Mouse (Mus musculus): ENCODE results near the gene Atxn7. TPM values are rescaled to one million over a fixed set of nuclear protein-coding genes. Genes with fewer than 3 reads are reported as not detected.

Gene Atxn7
- polyA plus RNA-seq, 1 experiment from 2014 or later: 4.2 TPM

DNA sequence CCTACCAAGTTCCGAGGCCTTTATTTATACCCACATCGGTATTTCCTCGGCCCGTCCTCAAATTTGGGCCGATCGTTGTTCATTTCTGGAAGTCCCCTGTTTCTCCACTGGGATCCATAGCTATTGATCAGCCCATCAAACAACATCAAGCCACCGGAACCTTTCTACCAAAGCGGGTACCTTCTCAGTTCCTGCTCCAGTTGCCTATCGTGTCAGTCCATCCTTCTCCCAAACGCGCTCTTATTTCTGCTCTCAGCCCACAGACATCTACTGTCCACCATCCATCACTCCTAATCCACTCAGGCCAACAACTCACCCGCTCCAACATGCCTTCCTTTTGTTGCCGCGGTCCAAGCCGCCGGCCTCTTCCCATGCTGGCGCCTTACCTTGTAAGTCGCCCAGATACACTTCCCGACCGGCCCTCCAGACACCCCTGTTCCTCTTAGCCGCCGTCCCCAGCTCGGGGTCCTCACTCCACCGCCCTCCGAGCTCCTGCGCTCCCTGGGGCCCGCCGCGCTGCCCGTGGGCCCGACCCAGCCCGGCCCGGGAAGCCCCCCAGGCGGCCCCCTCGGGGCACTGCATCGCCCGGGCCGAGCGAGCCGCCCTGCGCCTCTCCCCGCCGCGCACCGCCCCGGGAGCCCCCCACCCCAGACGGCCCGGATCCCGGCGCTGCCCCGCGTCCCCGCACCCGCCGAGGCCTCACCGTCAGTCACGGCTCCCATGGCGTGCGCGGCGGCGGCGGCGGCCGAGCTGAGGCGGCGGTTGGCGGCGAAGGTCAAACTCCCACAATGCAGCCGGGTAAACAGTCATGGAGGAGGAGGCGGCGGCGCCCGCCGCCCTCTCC lies 536 bp upstream of the Atxn7 start:
- no peaks in the 10 kb centered on the region for H3K27me3 ChIP-seq
- peak overlapping the region; percentile 92 for H3K9ac ChIP-seq
- H3K4me1 ChIP-seq: peaks cover 28% of the 10 kb centered on the region
- peak; percentile 87 for ATAC-seq
- peak overlapping the region; percentile 79 for H3K27ac ChIP-seq
- WGBS: under 1% methylated on average over 64 of the region's 75 CpGs
- no peaks in the 10 kb centered on the region for H3K9me3 ChIP-seq (replicated peaks)
- peaks cover 5% of the 10 kb centered on the region for H3K36me3 ChIP-seq (ENCODE audit: poor library complexity, severe bottlenecking)
- H3K4me3 ChIP-seq: peak overlapping the region; percentile 93
- peak overlapping the region; percentile 68 for H3K4me2 ChIP-seq

DNA sequence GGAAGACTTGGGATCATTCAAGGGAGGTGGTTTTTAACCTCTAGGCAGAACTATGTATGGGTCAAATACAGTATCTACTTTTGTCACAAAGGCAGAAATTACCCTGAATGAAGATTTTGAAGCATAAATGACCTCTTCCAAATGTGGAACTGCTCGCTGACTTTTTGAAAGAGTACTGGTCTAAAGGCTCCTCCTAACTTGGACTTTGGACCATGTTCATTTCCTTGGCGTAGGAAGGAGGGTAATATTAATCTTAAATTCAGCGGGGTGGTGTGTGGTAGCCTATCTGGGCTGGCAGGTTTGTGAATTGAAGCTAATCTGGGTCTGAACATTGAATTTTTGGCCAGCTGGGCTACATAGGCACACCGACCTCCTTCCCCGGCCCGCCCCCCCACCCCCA lies 1.2 kb downstream of the Atxn7 start:
- Histone ChIP-seq H3K27me3 (no peaks in the 10 kb centered on the region), H3K27ac (no peak overlapping the region)
- 81% methylated on average over 6 of the region's 6 CpGs for WGBS

DNA sequence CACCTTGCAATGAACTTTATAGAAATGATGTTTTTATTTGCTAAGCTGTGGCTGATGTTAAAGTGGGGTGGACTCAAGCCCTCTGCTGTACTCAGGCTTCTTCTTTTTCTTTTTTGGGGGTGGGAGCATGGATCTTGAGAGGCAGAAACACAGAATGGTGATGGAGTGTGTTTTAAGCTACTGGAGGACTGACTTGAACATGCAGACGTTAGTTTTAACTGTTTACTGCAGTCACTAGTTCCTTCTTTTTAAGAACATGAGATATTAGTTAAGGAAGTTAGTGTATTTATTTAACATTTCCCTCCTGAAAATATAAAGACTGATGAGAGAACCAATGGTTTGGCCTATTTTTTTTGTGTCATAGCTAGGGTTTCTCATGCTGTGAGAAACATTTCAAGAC lies 2.3 kb downstream of the Atxn7 start:
- no peak for ATAC-seq
- Histone ChIP-seq H3K9me3 (replicated peaks) (no peaks in the 10 kb centered on the region), H3K27me3 (no peaks in the 10 kb centered on the region), H3K9ac (no peak overlapping the region), H3K4me3 (no peak overlapping the region), H3K4me2 (no peak overlapping the region), H3K4me1 (peaks cover 20% of the 10 kb centered on the region), H3K27ac (no peak overlapping the region), H3K36me3 (ENCODE audit: poor library complexity, severe bottlenecking) (no peaks in the 10 kb centered on the region)
- 89% methylated on average over 1 of the region's 1 CpGs for WGBS

More for the DNA sequence above, 1.2 kb downstream of the Atxn7 start:
- Histone ChIP-seq H3K36me3 (ENCODE audit: poor library complexity, severe bottlenecking) (no peaks in the 10 kb centered on the region), H3K4me3 (no peak overlapping the region), H3K4me1 (peaks cover 28% of the 10 kb centered on the region), H3K4me2 (no peak overlapping the region), H3K9ac (no peak overlapping the region), H3K9me3 (replicated peaks) (no peaks in the 10 kb centered on the region)
- ATAC-seq: no peak

DNA sequence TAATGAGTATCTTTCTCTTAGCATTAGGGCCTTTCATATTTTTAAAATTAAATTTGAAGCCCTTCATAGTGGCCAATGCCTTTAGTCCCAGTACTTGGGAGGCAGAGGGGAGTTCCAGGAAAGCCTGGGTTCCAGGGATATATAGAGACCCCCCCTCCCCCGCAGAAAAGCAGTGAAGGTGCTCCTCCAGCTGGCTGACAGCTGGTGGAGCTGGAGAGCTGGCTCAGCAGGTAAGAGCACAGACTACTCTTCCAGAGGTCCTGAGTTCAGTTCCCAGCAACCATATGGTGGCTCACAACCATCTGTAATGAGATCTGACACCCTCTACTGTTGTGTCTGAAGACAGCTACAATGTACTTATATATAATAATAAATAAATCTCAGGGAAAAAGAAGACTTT lies 6.4 kb downstream of the Atxn7 start:
- Histone ChIP-seq H3K9me3 (replicated peaks) (no peaks in the 10 kb centered on the region), H3K27ac (no peak overlapping the region), H3K4me2 (no peak overlapping the region), H3K4me1 (peaks cover 14% of the 10 kb centered on the region), H3K9ac (no peak overlapping the region), H3K4me3 (no peak overlapping the region), H3K27me3 (no peaks in the 10 kb centered on the region), H3K36me3 (ENCODE audit: poor library complexity, severe bottlenecking) (no peaks in the 10 kb centered on the region)
- ATAC-seq: no peak
- 57% methylated on average over 1 of the region's 1 CpGs for WGBS

DNA sequence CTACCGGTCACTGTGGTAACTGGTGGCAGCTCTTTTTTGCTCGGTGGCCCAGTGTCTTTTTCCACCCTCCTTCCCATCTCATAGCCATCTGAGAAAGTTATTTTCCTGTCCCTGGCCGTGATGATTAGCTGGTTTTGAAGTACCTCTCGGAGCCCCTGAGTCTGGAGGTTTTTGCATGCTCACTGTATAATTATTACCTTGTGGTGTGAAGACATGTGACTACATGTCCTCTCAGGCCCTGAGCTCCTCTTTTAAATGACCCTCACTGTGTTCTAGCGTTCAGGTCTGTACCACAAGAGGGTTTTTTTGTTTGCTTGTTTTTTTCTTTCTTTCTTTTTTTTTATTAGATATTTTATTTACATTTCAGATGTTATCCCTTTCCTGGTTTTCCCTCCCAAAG lies 7.2 kb downstream of the Atxn7 start:
- no peak overlapping the region for H3K9ac ChIP-seq
- ATAC-seq: no peak
- H3K36me3 ChIP-seq (ENCODE audit: poor library complexity, severe bottlenecking): no peaks in the 10 kb centered on the region
- H3K4me3 ChIP-seq: no peak overlapping the region
- H3K4me1 ChIP-seq: peaks cover 14% of the 10 kb centered on the region
- no peak overlapping the region for H3K27ac ChIP-seq
- 94% methylated on average over 5 of the region's 5 CpGs for WGBS
- H3K4me2 ChIP-seq: no peak overlapping the region
- no peaks in the 10 kb centered on the region for H3K9me3 ChIP-seq (replicated peaks)
- no peaks in the 10 kb centered on the region for H3K27me3 ChIP-seq

DNA sequence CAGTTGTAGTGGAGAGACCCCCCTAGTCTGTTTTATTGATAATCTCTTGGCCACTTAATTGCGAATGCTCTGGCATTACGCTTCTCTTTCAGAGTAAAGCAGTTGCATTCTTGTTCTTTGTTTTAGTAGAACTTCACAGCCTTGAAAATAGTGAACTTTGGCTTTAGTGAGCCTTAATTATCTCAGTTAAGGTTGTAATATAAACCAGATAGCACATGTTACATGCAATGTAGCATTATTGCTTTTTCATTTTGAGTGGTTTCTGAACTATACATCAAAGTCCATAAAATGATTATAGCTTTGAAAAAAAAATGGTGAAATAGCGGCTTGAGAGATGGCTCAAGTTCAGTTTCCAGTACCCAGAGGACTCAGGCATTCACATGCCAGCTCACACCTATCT lies 9.3 kb downstream of the Atxn7 start:
- H3K4me2 ChIP-seq: no peak overlapping the region
- no peaks in the 10 kb centered on the region for H3K9me3 ChIP-seq (replicated peaks)
- WGBS: 68% methylated on average over 3 of the region's 3 CpGs
- no peak for ATAC-seq
- H3K36me3 ChIP-seq (ENCODE audit: poor library complexity, severe bottlenecking): no peaks in the 10 kb centered on the region
- no peak overlapping the region for H3K9ac ChIP-seq
- no peak overlapping the region for H3K4me3 ChIP-seq
- no peak overlapping the region for H3K27ac ChIP-seq
- peaks cover 16% of the 10 kb centered on the region for H3K4me1 ChIP-seq
- H3K27me3 ChIP-seq: no peaks in the 10 kb centered on the region

DNA sequence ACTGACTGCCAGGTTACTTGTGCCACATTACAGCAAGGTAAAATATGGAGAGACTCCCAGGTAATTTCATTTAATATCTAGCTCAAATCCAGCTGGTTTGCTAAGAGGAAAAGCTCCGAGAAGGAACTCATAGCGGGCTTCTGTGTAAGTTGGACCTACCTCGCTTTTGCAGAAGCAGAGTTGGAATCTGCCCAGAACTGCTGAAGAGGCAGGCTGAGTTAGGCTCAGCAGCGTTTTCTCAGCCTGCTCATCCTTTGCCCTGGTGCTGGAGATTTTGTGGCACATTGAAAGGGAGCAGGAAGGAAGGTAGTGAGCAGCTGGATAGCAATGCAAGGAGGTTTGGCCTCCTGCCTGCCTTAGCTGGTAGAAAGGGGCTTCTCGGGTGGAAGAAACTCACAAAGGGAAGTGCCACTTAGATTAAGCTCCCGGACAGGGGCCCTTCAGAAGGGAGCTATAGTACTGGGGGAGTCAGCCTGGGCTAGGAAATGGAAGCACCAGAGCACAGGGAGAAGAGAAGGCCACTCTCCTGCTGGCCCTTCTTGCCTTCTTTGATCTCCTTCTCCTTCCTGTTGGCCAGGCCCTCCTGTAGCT lies 10.5 kb downstream of the Atxn7 start:
- peaks cover 16% of the 10 kb centered on the region for H3K4me1 ChIP-seq
- ATAC-seq: peak; percentile 27; the same call in 1 of the 2 replicates
- H3K4me2 ChIP-seq: no peak overlapping the region
- no peak overlapping the region for H3K9ac ChIP-seq
- H3K4me3 ChIP-seq: no peak overlapping the region
- WGBS: 44% methylated on average over 6 of the region's 6 CpGs
- H3K36me3 ChIP-seq (ENCODE audit: poor library complexity, severe bottlenecking): no peaks in the 10 kb centered on the region
- no peaks in the 10 kb centered on the region for H3K27me3 ChIP-seq
- H3K9me3 ChIP-seq (replicated peaks): no peaks in the 10 kb centered on the region
- peak overlapping the region; percentile 69 for H3K27ac ChIP-seq

DNA sequence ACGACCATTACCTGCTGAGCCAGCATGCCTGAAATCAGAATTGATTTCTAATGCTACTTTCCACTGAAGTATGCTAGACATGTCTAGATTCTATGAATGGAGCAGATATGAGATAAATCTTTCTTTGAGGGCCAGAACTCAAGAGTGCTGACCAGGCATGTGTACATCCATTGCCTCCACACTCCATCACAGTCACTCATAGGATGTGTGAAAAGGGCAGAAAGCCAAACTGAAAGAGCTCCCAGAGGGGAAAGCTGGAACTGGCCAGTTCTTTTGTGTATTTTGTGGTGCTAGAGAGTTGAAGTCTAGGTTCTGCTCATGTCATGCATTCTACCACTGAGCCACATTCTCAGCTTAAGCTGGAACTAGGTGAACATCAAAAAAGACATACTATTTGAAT lies 16.3 kb downstream of the Atxn7 start:
- no peak for ATAC-seq
- Histone ChIP-seq H3K9ac (no peak overlapping the region), H3K4me1 (0 out of 2 replicates have a peak, but pooled peaks cover 2% of the 10 kb centered on the region), H3K27me3 (no peaks in the 10 kb centered on the region), H3K36me3 (ENCODE audit: poor library complexity, severe bottlenecking) (no peaks in the 10 kb centered on the region), H3K4me2 (no peak overlapping the region), H3K27ac (no peak overlapping the region), H3K9me3 (replicated peaks) (no peaks in the 10 kb centered on the region), H3K4me3 (no peak overlapping the region)
- WGBS: 72% methylated on average over 1 of the region's 1 CpGs

DNA sequence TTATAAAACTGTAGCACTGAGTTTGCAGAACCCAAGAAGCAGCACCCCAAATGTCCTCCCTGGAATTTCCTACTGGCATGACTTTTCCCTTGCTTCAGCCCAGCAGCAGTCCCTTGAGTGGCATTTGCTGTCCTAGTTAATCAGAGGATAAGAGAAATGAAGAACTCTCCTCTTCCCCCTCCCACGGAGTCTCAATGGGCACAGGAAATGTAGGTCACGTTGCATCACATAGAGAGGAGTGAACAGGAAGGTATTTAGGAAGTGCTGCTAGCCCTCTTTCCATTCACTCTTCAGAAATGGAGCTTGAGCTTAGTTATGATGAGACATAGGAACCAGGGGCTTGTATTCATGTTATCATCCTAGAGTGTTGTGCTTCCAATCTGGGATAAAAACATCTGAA lies 20.0 kb downstream of the Atxn7 start:
- no peaks in the 10 kb centered on the region for H3K9me3 ChIP-seq (replicated peaks)
- H3K4me2 ChIP-seq: no peak overlapping the region
- no peak overlapping the region for H3K27ac ChIP-seq
- ATAC-seq: no peak
- no peaks in the 10 kb centered on the region for H3K27me3 ChIP-seq
- 59% methylated on average over 2 of the region's 2 CpGs for WGBS
- no peaks in the 10 kb centered on the region for H3K36me3 ChIP-seq (ENCODE audit: poor library complexity, severe bottlenecking)
- no peak overlapping the region for H3K9ac ChIP-seq
- H3K4me3 ChIP-seq: no peak overlapping the region
- H3K4me1 ChIP-seq: no peaks in the 10 kb centered on the region

DNA sequence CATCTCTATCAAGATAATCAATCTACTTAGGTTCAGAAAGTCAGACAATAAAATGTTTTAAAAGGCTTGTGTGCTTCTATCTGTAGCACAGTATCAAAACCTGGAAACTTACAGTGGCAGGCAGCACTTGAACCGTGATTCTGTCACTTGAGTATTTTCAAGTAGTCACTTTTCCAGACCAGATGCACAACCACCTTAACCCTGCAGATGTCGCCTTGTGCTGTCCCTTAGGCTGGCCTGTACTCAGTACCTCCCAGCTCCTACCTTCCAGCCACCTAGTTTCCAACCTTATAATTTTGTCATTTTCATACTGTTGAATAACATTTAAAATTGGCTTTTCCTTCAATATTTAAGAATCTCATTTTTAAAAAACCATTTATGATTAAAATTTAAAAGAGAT lies 20.9 kb downstream of the Atxn7 start:
- Histone ChIP-seq H3K4me2 (no peak overlapping the region), H3K9me3 (replicated peaks) (no peaks in the 10 kb centered on the region), H3K4me1 (no peaks in the 10 kb centered on the region), H3K27me3 (no peaks in the 10 kb centered on the region), H3K36me3 (ENCODE audit: poor library complexity, severe bottlenecking) (no peaks in the 10 kb centered on the region), H3K4me3 (no peak overlapping the region), H3K27ac (no peak overlapping the region), H3K9ac (no peak overlapping the region)
- ATAC-seq: no peak
- 58% methylated on average over 2 of the region's 2 CpGs for WGBS

DNA sequence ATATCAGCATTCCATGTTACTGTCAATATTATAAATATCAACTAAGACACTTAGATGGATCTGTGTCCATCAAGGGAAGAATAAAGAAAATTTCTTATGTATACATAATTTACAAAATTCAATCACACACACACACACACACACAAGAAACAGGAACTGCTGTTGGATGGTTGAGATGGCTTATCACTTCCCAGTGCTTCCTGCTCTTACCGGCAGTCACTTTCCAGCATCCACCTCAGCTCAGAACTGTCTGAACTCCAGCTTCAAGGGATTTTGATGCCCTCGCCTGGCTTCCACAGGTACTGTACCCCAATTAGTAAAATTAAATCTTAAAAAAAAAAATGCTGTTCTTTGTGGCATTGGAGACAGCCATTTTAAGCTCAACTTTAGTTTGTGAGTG lies 27.2 kb downstream of the Atxn7 start:
- Histone ChIP-seq H3K27ac (no peak overlapping the region), H3K4me2 (no peak overlapping the region), H3K9ac (no peak overlapping the region), H3K4me3 (no peak overlapping the region), H3K4me1 (no peaks in the 10 kb centered on the region), H3K9me3 (replicated peaks) (no peaks in the 10 kb centered on the region), H3K27me3 (no peaks in the 10 kb centered on the region), H3K36me3 (ENCODE audit: poor library complexity, severe bottlenecking) (no peaks in the 10 kb centered on the region)
- 74% methylated on average over 2 of the region's 2 CpGs for WGBS
- no peak for ATAC-seq

DNA sequence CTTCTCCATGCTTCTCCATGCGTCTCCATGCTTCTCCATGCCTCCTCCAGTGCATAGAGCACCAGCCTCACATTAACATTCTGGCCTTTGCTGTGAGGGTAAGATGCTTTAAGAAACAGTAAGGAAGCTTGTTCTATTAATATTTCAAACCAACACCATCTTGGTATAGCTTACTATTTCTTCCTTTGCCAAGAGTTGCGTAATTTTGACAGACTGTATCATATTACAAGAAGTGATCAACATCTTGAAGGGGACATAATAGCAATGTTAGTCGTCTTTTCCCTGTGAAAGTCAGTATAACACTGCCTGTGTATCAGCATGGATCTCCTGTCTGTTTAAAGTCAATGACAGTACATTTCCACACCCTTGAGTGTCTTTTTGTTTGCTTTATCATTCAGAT lies 29.5 kb downstream of the Atxn7 start:
- WGBS: 90% methylated on average over 3 of the region's 3 CpGs
- H3K27ac ChIP-seq: no peak overlapping the region
- H3K27me3 ChIP-seq: no peaks in the 10 kb centered on the region
- H3K9ac ChIP-seq: no peak overlapping the region
- ATAC-seq: no peak
- H3K4me1 ChIP-seq: no peaks in the 10 kb centered on the region
- H3K9me3 ChIP-seq (replicated peaks): no peaks in the 10 kb centered on the region
- H3K4me2 ChIP-seq: no peak overlapping the region
- H3K4me3 ChIP-seq: no peak overlapping the region
- no peaks in the 10 kb centered on the region for H3K36me3 ChIP-seq (ENCODE audit: poor library complexity, severe bottlenecking)

Measured in forebrain, embryonic 13.5 days (tissue).